Mouse (Mus musculus) kidney, postnatal 14 days (tissue): ENCODE measurements around the gene 2310034C09Rik.
"Not testable (repeated sequence)": the region's sequence is repeated elsewhere in the genome, so short reads cannot be mapped to it uniquely, and the experiment has no call there.

Source experiments
- DNase-seq: peaks from one replicate; pipeline ENCODE4 v3.0.0; 2022; ENCODE audit warnings: mixed read lengths

2310034C09Rik gene

DNA sequence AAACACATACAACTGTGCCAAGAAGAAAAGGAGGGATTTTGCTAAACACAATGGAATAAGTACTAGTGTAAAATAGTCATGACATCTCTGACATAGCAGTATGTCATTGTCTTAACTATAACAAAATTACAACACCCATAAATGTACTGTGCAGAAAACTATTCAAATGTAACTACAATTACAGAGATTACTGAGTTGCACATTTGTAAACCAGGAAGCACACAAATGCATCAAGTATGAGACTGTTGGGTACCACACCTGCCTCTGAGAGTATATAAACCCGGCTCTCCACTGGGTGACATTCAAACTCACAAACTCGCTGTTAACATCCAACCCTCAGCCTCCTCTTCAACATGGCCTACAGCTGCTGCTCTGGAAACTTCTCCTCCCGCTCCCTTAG lies at the start of gene 2310034C09Rik:
TSS of gene 2310034C09Rik (plus strand) at position 301 of the 400 bp plus-strand sequence.
- not testable (repeated sequence) for DNase-seq

- DNase-seq: no peak
Observed at GRCm38 (mm10) chr16:88710757-88711156, 47.9 kb upstream of the 2310034C09Rik start.

- DNase-seq: no peak
Observed at GRCm38 (mm10) chr16:88711245-88711644, 47.4 kb upstream of the 2310034C09Rik start.

- DNase-seq: no peak
Observed at GRCm38 (mm10) chr16:88716549-88716948, 42.1 kb upstream of the 2310034C09Rik start.

DNA sequence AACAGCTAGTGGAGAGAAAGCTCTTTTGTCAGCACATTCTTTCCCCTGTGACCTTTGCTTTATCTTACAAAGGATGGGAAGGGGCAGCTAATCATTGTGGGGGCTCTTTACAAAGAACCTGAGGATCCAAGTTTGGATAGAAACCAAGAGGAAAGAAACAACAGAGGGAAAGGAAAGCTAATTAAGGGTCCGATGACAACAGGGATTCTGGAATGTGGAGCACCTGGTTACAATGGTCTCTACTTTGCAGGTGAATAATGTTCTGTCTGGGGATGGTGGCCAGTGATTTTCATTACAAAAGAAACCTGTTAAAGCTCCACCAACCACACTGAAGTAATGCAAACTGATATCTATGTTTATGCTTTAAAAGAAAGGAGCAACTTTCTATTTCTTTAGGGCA lies 38.6 kb upstream of the 2310034C09Rik start:
- DNase-seq: no peak

GRCm38 (mm10) chr16:88728812-88729275 lies 29.8 kb upstream of the 2310034C09Rik start, which contains the start of gene Krtap13-1:
Gene Krtap13-1 (plus strand): TSS chr16:88728862.
- DNase-seq: no peak

DNA sequence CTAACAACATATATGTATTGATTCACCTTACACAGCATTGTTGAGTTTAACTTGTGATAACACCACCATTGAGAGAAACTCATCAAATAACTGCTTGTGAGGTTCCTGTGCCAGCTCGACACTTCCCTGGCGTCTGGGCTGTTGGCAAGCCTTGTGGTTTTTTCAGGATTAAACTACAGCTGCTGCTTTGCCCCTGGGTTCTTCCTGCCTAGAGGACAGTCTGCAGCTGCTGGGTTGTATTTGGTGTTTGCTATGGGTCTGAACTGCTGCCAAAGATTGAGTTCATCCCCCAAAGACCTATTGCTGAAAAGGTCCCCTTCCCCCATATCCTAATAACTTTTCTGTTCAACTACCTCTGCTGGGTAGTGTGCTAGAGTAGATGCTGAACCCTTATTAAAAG lies 23.3 kb upstream of the 2310034C09Rik start:
- no peak for DNase-seq

GRCm38 (mm10) chr16:88744750-88745340 lies 13.8 kb upstream of the 2310034C09Rik start:
- DNase-seq: no peak

- no peak for DNase-seq
Observed at GRCm38 (mm10) chr16:88747943-88748342, 10.7 kb upstream of the 2310034C09Rik start.

DNA sequence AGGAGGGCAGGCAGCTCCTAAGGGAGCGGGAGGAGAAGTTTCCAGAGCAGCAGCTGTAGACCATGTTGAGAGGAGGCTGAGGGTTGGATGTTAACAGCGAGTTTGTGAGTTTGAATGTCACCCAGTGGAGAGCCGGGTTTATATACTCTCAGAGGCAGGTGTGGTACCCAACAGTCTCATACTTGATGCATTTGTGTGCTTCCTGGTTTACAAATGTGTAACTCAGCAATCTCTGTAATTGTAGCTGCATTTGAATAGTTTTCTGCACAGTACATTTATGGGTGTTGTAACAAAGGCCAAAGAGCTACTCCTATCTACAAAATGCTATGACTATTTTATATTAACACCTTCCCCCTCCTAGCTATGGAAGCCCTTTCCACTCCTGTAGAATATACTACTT lies 7.1 kb upstream of the 2310034C09Rik start, which contains the start of gene Krtap13:
TSS of gene Krtap13 (minus strand) at position 101 of the 400 bp plus-strand sequence.
- DNase-seq: not testable (repeated sequence)

GRCm38 (mm10) chr16:88774106-88774505 lies 15.5 kb downstream of the 2310034C09Rik start, which contains the start of gene 2310057N15Rik:
Gene 2310057N15Rik (minus strand): TSS chr16:88774206.
- no peak for DNase-seq

GRCm38 (mm10) chr16:88777596-88777995 lies 18.9 kb downstream of the 2310034C09Rik start, which contains the start of gene Gm5965:
Gene Gm5965 (plus strand): TSS chr16:88777896.
- DNase-seq: no peak

GRCm38 (mm10) chr16:88786786-88787185 lies 28.1 kb downstream of the 2310034C09Rik start:
- no peak for DNase-seq
